Mouse (Mus musculus): ENCODE results near the gene Fam98a. TPM values are rescaled to one million over a fixed set of nuclear protein-coding genes. Genes with fewer than 3 reads are reported as not detected.

Fam98a gene
- polyA plus RNA-seq, 1 experiment from 2014 or later = 8.8 TPM

Other genes starting within 250 kb of the Fam98a start
- gene Rasgrp3, start 116.0 kb downstream of the Fam98a start, polyA plus RNA-seq (2014; fragmentation: Nextera tagmentation; extraction: Ambion mirVana) = 4.5 and 9.6 TPM in 2 replicates

Measured in forebrain, embryonic 11.5 days (tissue).